Mouse (Mus musculus): ENCODE measurements around the gene Sfxn2. TPM values are rescaled to one million over a fixed set of nuclear protein-coding genes. Genes with fewer than 3 reads are reported as not detected.

The Sfxn2 gene
- polyA plus RNA-seq, 1 experiment from 2014 or later = 15.6 TPM

- Histone ChIP-seq H3K4me2 (ENCODE audit: low read depth, severe bottlenecking) (no peak overlapping the region), H3K4me3 (ENCODE audit: low read depth, low read length) (no peak overlapping the region), H3K4me1 (ENCODE audit: control insufficient read depth, insufficient read depth, low read length) (peaks cover 39% of the 10 kb centered on the region), H3K9me3 (ENCODE audit: control insufficient read depth, low read length) (no peaks in the 10 kb centered on the region), H3K27me3 (ENCODE audit: control insufficient read depth, insufficient read depth, low read length) (no peaks in the 10 kb centered on the region), H3K27ac (replicated peaks; ENCODE audit: low read depth, low read length) (no peak overlapping the region), H3K36me3 (ENCODE audit: control insufficient read depth, insufficient read depth, low read length) (no peaks in the 10 kb centered on the region; the same call in 1 of the 2 replicates), H3K9ac (ENCODE audit: low read length) (no peak overlapping the region)
- 42% methylated on average over 6 of the region's 6 CpGs for WGBS
- no peak for ATAC-seq (ENCODE audit: insufficient number of reproducible peaks, low FRiP score, low TSS enrichment, low read depth)
- no peak for DNase-seq (ENCODE audit: low spot score)
Observed at GRCm38 (mm10) chr19:46534542-46535098, 38.5 kb upstream of the Sfxn2 start.

GRCm38 (mm10) chr19:46537357-46537756 lies 35.8 kb upstream of the Sfxn2 start:
- ATAC-seq (ENCODE audit: insufficient number of reproducible peaks, low FRiP score, low TSS enrichment, low read depth) (no peak), DNase-seq (ENCODE audit: low spot score) (no peak)
- no peaks in the 10 kb centered on the region for H3K27me3 ChIP-seq (ENCODE audit: control insufficient read depth, insufficient read depth, low read length)
- H3K4me2 ChIP-seq (ENCODE audit: low read depth, severe bottlenecking) = no peak overlapping the region
- peaks cover 12% of the 10 kb centered on the region for H3K4me1 ChIP-seq (ENCODE audit: control insufficient read depth, insufficient read depth, low read length)
- 93% methylated on average over 9 of the region's 9 CpGs for WGBS
- no peak overlapping the region for H3K9ac ChIP-seq (ENCODE audit: low read length)
- H3K36me3 ChIP-seq (ENCODE audit: control insufficient read depth, insufficient read depth, low read length) = no peaks in the 10 kb centered on the region; the same call in 1 of the 2 replicates
- H3K9me3 ChIP-seq (ENCODE audit: control insufficient read depth, low read length) = no peaks in the 10 kb centered on the region
- no peak overlapping the region for H3K4me3 ChIP-seq (ENCODE audit: low read depth, low read length)
- no peak overlapping the region for H3K27ac ChIP-seq (replicated peaks; ENCODE audit: low read depth, low read length)

GRCm38 (mm10) chr19:46538213-46538612 lies 35.0 kb upstream of the Sfxn2 start:
- no peak overlapping the region for H3K9ac ChIP-seq (ENCODE audit: low read length)
- H3K27ac ChIP-seq (replicated peaks; ENCODE audit: low read depth, low read length) = no peak overlapping the region
- H3K4me2 ChIP-seq (ENCODE audit: low read depth, severe bottlenecking) = no peak overlapping the region
- ATAC-seq (ENCODE audit: insufficient number of reproducible peaks, low FRiP score, low TSS enrichment, low read depth) = no peak
- no peaks in the 10 kb centered on the region; the same call in 1 of the 2 replicates for H3K36me3 ChIP-seq (ENCODE audit: control insufficient read depth, insufficient read depth, low read length)
- H3K4me1 ChIP-seq (ENCODE audit: control insufficient read depth, insufficient read depth, low read length) = 0 out of 2 replicates have a peak, but pooled peaks cover 3% of the 10 kb centered on the region
- H3K4me3 ChIP-seq (ENCODE audit: low read depth, low read length) = no peak overlapping the region
- no peak for DNase-seq (ENCODE audit: low spot score)
- no peaks in the 10 kb centered on the region for H3K27me3 ChIP-seq (ENCODE audit: control insufficient read depth, insufficient read depth, low read length)
- 83% methylated on average over 6 of the region's 6 CpGs for WGBS
- H3K9me3 ChIP-seq (ENCODE audit: control insufficient read depth, low read length) = no peaks in the 10 kb centered on the region

GRCm38 (mm10) chr19:46542750-46543149 lies 30.4 kb upstream of the Sfxn2 start:
- no peaks in the 10 kb centered on the region for H3K4me1 ChIP-seq (ENCODE audit: control insufficient read depth, insufficient read depth, low read length)
- no peaks in the 10 kb centered on the region; the same call in 1 of the 2 replicates for H3K36me3 ChIP-seq (ENCODE audit: control insufficient read depth, insufficient read depth, low read length)
- H3K4me2 ChIP-seq (ENCODE audit: low read depth, severe bottlenecking) = no peak overlapping the region
- 88% methylated on average over 8 of the region's 8 CpGs for WGBS
- ATAC-seq (ENCODE audit: insufficient number of reproducible peaks, low FRiP score, low TSS enrichment, low read depth) (no peak), DNase-seq (ENCODE audit: low spot score) (no peak)
- no peaks in the 10 kb centered on the region for H3K9me3 ChIP-seq (ENCODE audit: control insufficient read depth, low read length)
- no peak overlapping the region for H3K9ac ChIP-seq (ENCODE audit: low read length)
- no peaks in the 10 kb centered on the region for H3K27me3 ChIP-seq (ENCODE audit: control insufficient read depth, insufficient read depth, low read length)
- no peak overlapping the region for H3K27ac ChIP-seq (replicated peaks; ENCODE audit: low read depth, low read length)
- no peak overlapping the region for H3K4me3 ChIP-seq (ENCODE audit: low read depth, low read length)

GRCm38 (mm10) chr19:46547565-46547964 lies 25.6 kb upstream of the Sfxn2 start:
- Histone ChIP-seq H3K4me3 (ENCODE audit: low read depth, low read length) (no peak overlapping the region), H3K27ac (replicated peaks; ENCODE audit: low read depth, low read length) (no peak overlapping the region), H3K4me2 (ENCODE audit: low read depth, severe bottlenecking) (no peak overlapping the region), H3K27me3 (ENCODE audit: control insufficient read depth, insufficient read depth, low read length) (no peaks in the 10 kb centered on the region), H3K4me1 (ENCODE audit: control insufficient read depth, insufficient read depth, low read length) (no peaks in the 10 kb centered on the region), H3K9me3 (ENCODE audit: control insufficient read depth, low read length) (no peaks in the 10 kb centered on the region), H3K36me3 (ENCODE audit: control insufficient read depth, insufficient read depth, low read length) (peaks cover 13% of the 10 kb centered on the region; the same call in 1 of the 2 replicates), H3K9ac (ENCODE audit: low read length) (no peak overlapping the region)
- no peak for ATAC-seq (ENCODE audit: insufficient number of reproducible peaks, low FRiP score, low TSS enrichment, low read depth)
- no peak for DNase-seq (ENCODE audit: low spot score)
- 84% methylated on average over 6 of the region's 6 CpGs for WGBS

- no peak overlapping the region for H3K27ac ChIP-seq (replicated peaks; ENCODE audit: low read depth, low read length)
- no peak for DNase-seq (ENCODE audit: low spot score)
- no peaks in the 10 kb centered on the region for H3K4me1 ChIP-seq (ENCODE audit: control insufficient read depth, insufficient read depth, low read length)
- ATAC-seq (ENCODE audit: insufficient number of reproducible peaks, low FRiP score, low TSS enrichment, low read depth) = no peak
- H3K4me2 ChIP-seq (ENCODE audit: low read depth, severe bottlenecking) = no peak overlapping the region
- H3K9ac ChIP-seq (ENCODE audit: low read length) = no peak overlapping the region
- H3K9me3 ChIP-seq (ENCODE audit: control insufficient read depth, low read length) = no peaks in the 10 kb centered on the region
- WGBS = 91% methylated on average over 10 of the region's 10 CpGs
- H3K36me3 ChIP-seq (ENCODE audit: control insufficient read depth, insufficient read depth, low read length) = peaks cover 13% of the 10 kb centered on the region; the same call in 1 of the 2 replicates
- H3K27me3 ChIP-seq (ENCODE audit: control insufficient read depth, insufficient read depth, low read length) = no peaks in the 10 kb centered on the region
- H3K4me3 ChIP-seq (ENCODE audit: low read depth, low read length) = no peak overlapping the region
Observed at GRCm38 (mm10) chr19:46548110-46548509, 25.1 kb upstream of the Sfxn2 start.

GRCm38 (mm10) chr19:46550385-46550784 lies 22.8 kb upstream of the Sfxn2 start:
- WGBS = 88% methylated on average over 4 of the region's 4 CpGs
- H3K4me3 ChIP-seq (ENCODE audit: low read depth, low read length) = no peak overlapping the region
- no peaks in the 10 kb centered on the region for H3K27me3 ChIP-seq (ENCODE audit: control insufficient read depth, insufficient read depth, low read length)
- no peak overlapping the region for H3K4me2 ChIP-seq (ENCODE audit: low read depth, severe bottlenecking)
- no peaks in the 10 kb centered on the region for H3K4me1 ChIP-seq (ENCODE audit: control insufficient read depth, insufficient read depth, low read length)
- H3K36me3 ChIP-seq (ENCODE audit: control insufficient read depth, insufficient read depth, low read length) = peaks cover 13% of the 10 kb centered on the region; the same call in 1 of the 2 replicates
- no peaks in the 10 kb centered on the region for H3K9me3 ChIP-seq (ENCODE audit: control insufficient read depth, low read length)
- DNase-seq (ENCODE audit: low spot score) = no peak
- H3K27ac ChIP-seq (replicated peaks; ENCODE audit: low read depth, low read length) = no peak overlapping the region
- H3K9ac ChIP-seq (ENCODE audit: low read length) = no peak overlapping the region
- no peak for ATAC-seq (ENCODE audit: insufficient number of reproducible peaks, low FRiP score, low TSS enrichment, low read depth)

- H3K9ac ChIP-seq (ENCODE audit: low read length) = no peak overlapping the region
- 87% methylated on average over 3 of the region's 4 CpGs for WGBS
- no peak overlapping the region for H3K27ac ChIP-seq (replicated peaks; ENCODE audit: low read depth, low read length)
- ATAC-seq (ENCODE audit: insufficient number of reproducible peaks, low FRiP score, low TSS enrichment, low read depth) (no peak), DNase-seq (ENCODE audit: low spot score) (no peak)
- no peak overlapping the region for H3K4me3 ChIP-seq (ENCODE audit: low read depth, low read length)
- peaks cover 13% of the 10 kb centered on the region; the same call in 1 of the 2 replicates for H3K36me3 ChIP-seq (ENCODE audit: control insufficient read depth, insufficient read depth, low read length)
- H3K4me2 ChIP-seq (ENCODE audit: low read depth, severe bottlenecking) = no peak overlapping the region
- H3K9me3 ChIP-seq (ENCODE audit: control insufficient read depth, low read length) = no peaks in the 10 kb centered on the region
- H3K27me3 ChIP-seq (ENCODE audit: control insufficient read depth, insufficient read depth, low read length) = no peaks in the 10 kb centered on the region
- H3K4me1 ChIP-seq (ENCODE audit: control insufficient read depth, insufficient read depth, low read length) = no peaks in the 10 kb centered on the region
Observed at GRCm38 (mm10) chr19:46552496-46552895, 20.7 kb upstream of the Sfxn2 start.

GRCm38 (mm10) chr19:46553541-46553955 lies 19.6 kb upstream of the Sfxn2 start:
- Histone ChIP-seq H3K9me3 (ENCODE audit: control insufficient read depth, low read length) (no peaks in the 10 kb centered on the region), H3K36me3 (ENCODE audit: control insufficient read depth, insufficient read depth, low read length) (peaks cover 13% of the 10 kb centered on the region; the same call in 1 of the 2 replicates), H3K4me1 (ENCODE audit: control insufficient read depth, insufficient read depth, low read length) (no peaks in the 10 kb centered on the region), H3K9ac (ENCODE audit: low read length) (no peak overlapping the region), H3K27ac (replicated peaks; ENCODE audit: low read depth, low read length) (no peak overlapping the region), H3K4me3 (ENCODE audit: low read depth, low read length) (no peak overlapping the region), H3K27me3 (ENCODE audit: control insufficient read depth, insufficient read depth, low read length) (no peaks in the 10 kb centered on the region), H3K4me2 (ENCODE audit: low read depth, severe bottlenecking) (no peak overlapping the region)
- ATAC-seq (ENCODE audit: insufficient number of reproducible peaks, low FRiP score, low TSS enrichment, low read depth) (no peak), DNase-seq (ENCODE audit: low spot score) (no peak)
- 81% methylated on average over 11 of the region's 11 CpGs for WGBS

Data from limb, embryonic 11.5 days (tissue).